Mouse (Mus musculus) lung, adult 2 months (tissue): Measurements from ENCODE around the gene Ubr3.

Experiments
- CTCF ChIP-seq: fragments of 200-500 bp; IDR thresholded peaks from 2 replicates; pipeline ENCODE4 v1.5.1; 2011; ENCODE audit warnings: mild to moderate bottlenecking, low read length, control low read depth; ENCODE audit not compliant: insufficient read depth
- POLR2A ChIP-seq: fragments of 200-500 bp; IDR thresholded peaks from 2 replicates; pipeline ENCODE4 v1.6.1; 2011; ENCODE audit warnings: low read depth, mild to moderate bottlenecking, control low read depth, low read length, borderline replicate concordance; ENCODE audit errors: extremely low read depth

DNA sequence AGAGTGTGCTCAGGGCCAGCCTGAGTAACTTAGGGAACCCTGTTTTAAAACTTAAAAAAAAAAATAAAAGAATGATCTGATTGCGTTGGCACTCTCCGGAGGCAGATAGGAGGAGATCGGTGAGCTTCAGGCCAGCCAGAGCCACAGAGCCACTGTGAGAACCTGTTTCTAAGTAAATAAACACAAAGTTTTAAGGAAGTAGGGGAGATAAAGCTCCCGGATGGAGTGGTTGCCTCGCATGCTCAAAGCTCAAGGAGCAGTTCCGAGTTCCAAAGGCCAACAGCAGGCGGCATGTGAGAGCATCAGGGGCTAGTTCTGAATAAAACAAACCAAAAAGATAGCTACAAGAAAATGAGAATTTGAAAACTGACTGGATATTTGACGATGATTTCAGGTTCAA is 40.7 kb upstream of the Ubr3 start:
- TF ChIP-seq POLR2A, result no peak
- TF ChIP-seq CTCF, result peak; percentile 61
